Mouse (Mus musculus): ENCODE measurements around the gene Usp7. TPM values are rescaled to one million over a fixed set of nuclear protein-coding genes. Genes with fewer than 3 reads are reported as not detected.

The Usp7 gene
- 26.7 and 28.3 TPM in 2 replicates for polyA plus RNA-seq (2015; fragmentation: Nextera tagmentation; extraction: Ambion mirVana)

GRCm38 (mm10) chr16:8791949-8792557 is at the start of gene Usp7:
Usp7 (minus strand) TSS chr16:8792308.
- no peak within 1 kb of the TSS for H3K27ac ChIP-seq
- no peaks in the 10 kb centered on the region for H3K27me3 ChIP-seq (replicated peaks)
- H3K4me1 ChIP-seq = no peaks in the 10 kb centered on the region
- H3K4me3 ChIP-seq (replicated peaks) = no peak within 1 kb of the TSS
- no peaks in the 10 kb centered on the region for H3K36me3 ChIP-seq
- H3K9ac ChIP-seq = no peak within 1 kb of the TSS
- no peak for ATAC-seq (ENCODE audit: insufficient read depth, low FRiP score, low read depth)
- no peaks in the 10 kb centered on the region for H3K9me3 ChIP-seq
- H3K4me2 ChIP-seq = no peak within 1 kb of the TSS
- WGBS = 93% methylated on average over 20 of the region's 20 CpGs

GRCm38 (mm10) chr16:8840557-8840956 is 48.4 kb upstream of the Usp7 start:
- Histone ChIP-seq H3K9me3 (no peaks in the 10 kb centered on the region), H3K27me3 (replicated peaks) (no peaks in the 10 kb centered on the region), H3K4me3 (replicated peaks) (no peak overlapping the region), H3K9ac (no peak overlapping the region), H3K36me3 (peaks cover 27% of the 10 kb centered on the region), H3K4me1 (no peaks in the 10 kb centered on the region), H3K27ac (no peak overlapping the region), H3K4me2 (no peak overlapping the region)
- WGBS = 90% methylated on average over 3 of the region's 3 CpGs
- no peak for ATAC-seq (ENCODE audit: insufficient read depth, low FRiP score, low read depth)

GRCm38 (mm10) chr16:8838921-8839320 is 46.8 kb upstream of the Usp7 start:
- peaks cover 25% of the 10 kb centered on the region for H3K36me3 ChIP-seq

DNA sequence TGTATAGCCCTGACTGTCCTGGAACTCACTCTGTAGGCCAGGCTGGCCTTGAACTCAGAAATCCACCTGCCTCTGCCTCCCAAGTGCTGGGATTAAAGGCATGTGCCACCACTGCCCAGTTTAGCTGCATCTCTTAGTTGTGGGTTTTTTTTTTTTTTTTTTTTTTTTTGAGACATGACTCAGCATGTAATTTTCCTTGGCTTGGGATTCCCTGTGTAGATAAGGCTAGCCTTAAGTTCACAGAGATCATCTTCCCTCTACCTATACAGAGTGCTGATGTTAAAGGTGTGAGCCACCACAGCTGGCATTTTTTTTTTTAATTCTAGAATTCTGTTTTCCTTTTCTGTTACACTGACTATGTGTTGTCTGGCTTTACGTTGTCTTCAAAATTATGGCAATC is 45.5 kb upstream of the Usp7 start:
- Histone ChIP-seq H3K9me3 (no peaks in the 10 kb centered on the region), H3K27me3 (replicated peaks) (no peaks in the 10 kb centered on the region), H3K4me1 (peaks cover 6% of the 10 kb centered on the region; the same call in 1 of the 2 replicates), H3K9ac (no peak overlapping the region), H3K4me2 (no peak overlapping the region), H3K36me3 (peaks cover 19% of the 10 kb centered on the region; the same call in 1 of the 2 replicates), H3K4me3 (replicated peaks) (no peak overlapping the region), H3K27ac (no peak overlapping the region)
- 95% methylated on average over 1 of the region's 1 CpGs for WGBS
- ATAC-seq (ENCODE audit: insufficient read depth, low FRiP score, low read depth) = no peak

More at GRCm38 (mm10) chr16:8838921-8839320, 46.8 kb upstream of the Usp7 start:
- no peak for ATAC-seq (ENCODE audit: insufficient read depth, low FRiP score, low read depth)
- no peak overlapping the region for H3K9ac ChIP-seq
- H3K27me3 ChIP-seq (replicated peaks) = no peaks in the 10 kb centered on the region
- no peak overlapping the region for H3K4me3 ChIP-seq (replicated peaks)
- no peak overlapping the region for H3K4me2 ChIP-seq
- H3K27ac ChIP-seq = no peak overlapping the region
- H3K9me3 ChIP-seq = no peaks in the 10 kb centered on the region
- H3K4me1 ChIP-seq = no peaks in the 10 kb centered on the region

DNA sequence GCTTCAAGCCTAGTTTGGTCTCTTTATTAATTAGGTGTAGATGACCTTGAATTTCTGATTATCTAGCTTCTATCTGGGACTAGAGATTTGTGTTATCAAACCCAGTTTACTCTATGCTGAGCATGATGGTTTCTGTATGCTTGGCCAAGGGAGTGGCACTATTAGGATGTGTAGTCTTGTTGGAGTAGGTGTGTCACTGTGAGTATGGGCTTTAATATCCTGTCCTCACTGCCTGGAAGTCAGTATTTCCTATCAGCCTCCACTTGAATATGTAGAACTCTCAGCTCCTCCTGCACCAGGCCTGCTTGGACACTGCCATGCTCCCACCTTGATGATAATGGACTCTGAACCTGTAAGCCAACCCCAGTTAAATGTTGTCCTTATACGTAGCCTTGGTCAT is 44.8 kb upstream of the Usp7 start:
- H3K9me3 ChIP-seq = no peaks in the 10 kb centered on the region
- no peaks in the 10 kb centered on the region for H3K27me3 ChIP-seq (replicated peaks)
- WGBS = 86% methylated on average over 1 of the region's 1 CpGs
- H3K4me2 ChIP-seq = no peak overlapping the region
- ATAC-seq (ENCODE audit: insufficient read depth, low FRiP score, low read depth) = no peak
- peaks cover 17% of the 10 kb centered on the region; the same call in 1 of the 2 replicates for H3K36me3 ChIP-seq
- no peak overlapping the region for H3K27ac ChIP-seq
- H3K4me3 ChIP-seq (replicated peaks) = no peak overlapping the region
- H3K9ac ChIP-seq = no peak overlapping the region
- peaks cover 9% of the 10 kb centered on the region; the same call in 1 of the 2 replicates for H3K4me1 ChIP-seq

- H3K9me3 ChIP-seq = no peaks in the 10 kb centered on the region
- peak overlapping the region; percentile 87 for H3K4me2 ChIP-seq
- peaks cover 12% of the 10 kb centered on the region for H3K4me1 ChIP-seq
- 0 out of 2 replicates have a peak, but pooled peaks cover 3% of the 10 kb centered on the region for H3K36me3 ChIP-seq
- no peaks in the 10 kb centered on the region for H3K27me3 ChIP-seq (replicated peaks)
- peak overlapping the region; percentile 97; the same call in 1 of the 2 replicates for H3K27ac ChIP-seq
- H3K9ac ChIP-seq = peak overlapping the region; percentile 94
- no peak for ATAC-seq (ENCODE audit: insufficient read depth, low FRiP score, low read depth)
- H3K4me3 ChIP-seq (replicated peaks) = peak overlapping the region; percentile 99
- 2% methylated on average over 12 of the region's 12 CpGs for WGBS
Observed at GRCm38 (mm10) chr16:8831241-8831640, 39.1 kb upstream of the Usp7 start.

DNA sequence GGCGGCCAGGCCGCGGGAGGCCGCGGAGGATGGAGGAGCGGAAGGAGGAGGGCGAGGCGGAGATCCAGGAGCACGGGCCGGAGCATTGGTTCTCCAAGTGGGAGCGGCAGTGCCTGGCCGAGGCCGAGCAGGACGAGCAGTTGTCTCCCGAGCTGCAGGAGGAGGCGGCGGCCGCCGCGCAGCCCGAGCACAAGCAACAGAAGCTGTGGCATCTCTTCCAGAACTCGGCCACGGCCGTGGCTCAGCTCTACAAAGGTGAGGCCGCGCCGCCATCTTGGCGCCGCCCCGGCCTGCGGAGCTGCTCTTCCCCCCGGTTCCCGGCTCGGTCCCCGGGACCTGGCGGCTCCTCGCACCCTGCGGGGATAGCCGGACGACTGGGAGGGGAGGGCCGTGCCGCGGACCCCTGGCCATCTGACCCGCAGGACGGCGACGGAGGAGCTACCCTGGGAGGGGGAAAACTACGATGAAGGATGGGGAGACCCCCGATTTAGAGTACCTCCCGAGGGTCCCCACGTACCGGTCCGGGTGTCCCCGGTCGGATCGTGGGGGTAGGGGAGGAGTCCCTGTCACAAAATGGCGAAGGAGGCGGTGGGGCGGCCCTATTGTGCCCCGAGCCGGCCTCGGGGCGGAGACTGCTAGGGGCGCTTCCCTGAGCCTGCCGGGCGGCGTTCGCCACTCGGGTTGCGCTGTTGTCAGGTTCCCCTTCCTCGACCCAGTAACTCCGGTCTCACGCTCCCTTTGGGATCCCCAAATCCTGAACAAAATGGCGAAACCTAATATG is 38.5 kb upstream of the Usp7 start:
- H3K4me2 ChIP-seq = peak overlapping the region; percentile 87
- 0 out of 2 replicates have a peak, but pooled peaks have one; percentile 16 for ATAC-seq (ENCODE audit: insufficient read depth, low FRiP score, low read depth)
- H3K4me3 ChIP-seq (replicated peaks) = peak overlapping the region; percentile 99
- H3K9ac ChIP-seq = peak overlapping the region; percentile 94
- WGBS = under 1% methylated on average over 74 of the region's 74 CpGs
- H3K4me1 ChIP-seq = peaks cover 12% of the 10 kb centered on the region
- H3K27me3 ChIP-seq (replicated peaks) = no peaks in the 10 kb centered on the region
- 0 out of 2 replicates have a peak, but pooled peaks cover 3% of the 10 kb centered on the region for H3K36me3 ChIP-seq
- peak overlapping the region; percentile 97 for H3K27ac ChIP-seq
- H3K9me3 ChIP-seq = no peaks in the 10 kb centered on the region

DNA sequence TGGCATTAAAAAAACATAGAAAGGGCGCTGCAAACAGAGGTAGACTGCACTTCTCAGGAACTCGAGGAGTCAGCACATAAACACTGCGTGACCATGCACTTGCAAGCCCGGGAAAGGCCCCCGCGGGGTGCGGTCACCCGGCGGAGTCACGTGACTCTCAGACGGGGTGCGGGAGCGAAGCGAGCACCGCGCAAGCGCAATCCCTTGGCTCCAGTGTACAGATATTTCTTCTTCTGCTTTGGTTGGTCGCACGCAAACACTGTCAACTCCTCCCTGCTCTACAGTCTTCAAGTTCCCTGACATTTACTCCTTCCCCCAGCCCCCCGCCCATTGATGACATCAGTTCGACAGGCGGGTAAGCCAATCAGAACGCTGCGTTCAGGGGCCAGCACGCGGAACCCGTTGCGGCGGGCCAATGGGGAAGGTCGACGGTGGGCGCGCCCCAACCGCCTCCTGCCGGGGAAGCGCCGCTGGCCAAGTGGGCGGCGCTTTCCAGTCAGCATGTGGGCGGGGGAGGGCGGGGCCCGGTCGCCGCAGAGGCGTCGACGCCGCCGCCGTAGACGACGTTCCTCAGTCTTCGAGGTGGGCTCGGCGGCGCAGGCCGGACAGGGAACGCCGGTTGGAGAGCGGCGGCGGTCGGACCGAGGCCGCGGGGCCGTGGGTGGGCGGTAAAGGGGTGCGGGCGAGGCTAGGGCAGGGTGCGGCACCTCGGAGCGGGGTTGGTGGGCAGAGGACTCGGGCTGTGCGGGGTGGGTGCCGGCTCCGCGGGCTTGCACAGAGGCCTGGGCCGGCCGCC is 37.7 kb upstream of the Usp7 start, which contains the start of gene 1810013L24Rik:
Gene 1810013L24Rik, plus strand, starts transcription at position 537 of the 796 bp plus-strand sequence.
- Histone ChIP-seq H3K4me1 (peaks cover 12% of the 10 kb centered on the region), H3K27ac (peak within 1 kb of the TSS; percentile 97), H3K9ac (peak within 1 kb of the TSS; percentile 94), H3K4me2 (peak within 1 kb of the TSS; percentile 99), H3K9me3 (no peaks in the 10 kb centered on the region), H3K4me3 (replicated peaks) (peak within 1 kb of the TSS; percentile 99), H3K27me3 (replicated peaks) (no peaks in the 10 kb centered on the region), H3K36me3 (0 out of 2 replicates have a peak, but pooled peaks cover 3% of the 10 kb centered on the region)
- peak; percentile 96 for ATAC-seq (ENCODE audit: insufficient read depth, low FRiP score, low read depth)
- under 1% methylated on average over 78 of the region's 80 CpGs for WGBS

GRCm38 (mm10) chr16:8828636-8829563 is 36.8 kb upstream of the Usp7 start:
- peak overlapping the region; percentile 62 for H3K4me3 ChIP-seq (replicated peaks)
- H3K4me2 ChIP-seq = peak overlapping the region; percentile 99

GRCm38 (mm10) chr16:8827366-8827765 is 35.3 kb upstream of the Usp7 start:
- Histone ChIP-seq H3K9ac (no peak overlapping the region), H3K9me3 (no peaks in the 10 kb centered on the region), H3K27me3 (replicated peaks) (no peaks in the 10 kb centered on the region), H3K36me3 (no peaks in the 10 kb centered on the region), H3K4me2 (no peak overlapping the region), H3K4me3 (replicated peaks) (no peak overlapping the region), H3K4me1 (peaks cover 5% of the 10 kb centered on the region; the same call in 1 of the 2 replicates), H3K27ac (no peak overlapping the region)
- WGBS = 88% methylated on average over 7 of the region's 7 CpGs
- ATAC-seq (ENCODE audit: insufficient read depth, low FRiP score, low read depth) = no peak

More at GRCm38 (mm10) chr16:8828636-8829563, 36.8 kb upstream of the Usp7 start:
- Histone ChIP-seq H3K9me3 (no peaks in the 10 kb centered on the region), H3K4me1 (peaks cover 12% of the 10 kb centered on the region), H3K9ac (peak overlapping the region; percentile 41), H3K36me3 (0 out of 2 replicates have a peak, but pooled peaks cover 3% of the 10 kb centered on the region), H3K27ac (peak overlapping the region; percentile 96), H3K27me3 (replicated peaks) (no peaks in the 10 kb centered on the region)
- 10% methylated on average over 33 of the region's 33 CpGs for WGBS
- peak; percentile 28 for ATAC-seq (ENCODE audit: insufficient read depth, low FRiP score, low read depth)

Measured in stomach, embryonic 15.5 days (tissue).